Mouse (Mus musculus): ENCODE data around the gene Myo1e. TPM values are rescaled to one million over a fixed set of nuclear protein-coding genes. Genes with fewer than 3 reads are reported as not detected.
A peak's percentile ranks its signal among the peaks of the same experiment; 100 is the strongest.

Gene Myo1e
- polyA plus RNA-seq, 1 experiment from 2014 or later, result 18.2 TPM

GRCm38 (mm10) chr9:70310046-70310445, 102.9 kb downstream of the Myo1e start:
- Histone ChIP-seq H3K9me3 (ENCODE audit: control insufficient read depth, low read length) (no peaks in the 10 kb centered on the region), H3K4me3 (ENCODE audit: low read length) (no peak overlapping the region), H3K4me1 (ENCODE audit: control insufficient read depth, insufficient read depth, low read length) (no peaks in the 10 kb centered on the region), H3K36me3 (ENCODE audit: control insufficient read depth, insufficient read depth, low read length) (0 out of 2 replicates have a peak, but pooled peaks cover 2% of the 10 kb centered on the region), H3K27me3 (replicated peaks; ENCODE audit: control insufficient read depth, insufficient read depth, low read length) (no peaks in the 10 kb centered on the region), H3K9ac (ENCODE audit: low read depth, low read length) (no peak overlapping the region), H3K4me2 (ENCODE audit: low read depth, low read length) (no peak overlapping the region), H3K27ac (ENCODE audit: low read length) (no peak overlapping the region)
- no peak for ATAC-seq
- WGBS, result 72% methylated on average over 1 of the region's 1 CpGs

GRCm38 (mm10) chr9:70314019-70314418, 106.9 kb downstream of the Myo1e start:
- Histone ChIP-seq H3K27ac (ENCODE audit: low read length) (no peak overlapping the region), H3K4me1 (ENCODE audit: control insufficient read depth, insufficient read depth, low read length) (peaks cover 8% of the 10 kb centered on the region), H3K9me3 (ENCODE audit: control insufficient read depth, low read length) (no peaks in the 10 kb centered on the region), H3K4me2 (ENCODE audit: low read depth, low read length) (no peak overlapping the region), H3K9ac (ENCODE audit: low read depth, low read length) (no peak overlapping the region), H3K27me3 (replicated peaks; ENCODE audit: control insufficient read depth, insufficient read depth, low read length) (no peaks in the 10 kb centered on the region), H3K4me3 (ENCODE audit: low read length) (no peak overlapping the region), H3K36me3 (ENCODE audit: control insufficient read depth, insufficient read depth, low read length) (0 out of 2 replicates have a peak, but pooled peaks cover 2% of the 10 kb centered on the region)
- no peak for ATAC-seq
- WGBS, result 94% methylated on average over 1 of the region's 1 CpGs

GRCm38 (mm10) chr9:70315130-70315529, 108.0 kb downstream of the Myo1e start:
- H3K27me3 ChIP-seq (replicated peaks; ENCODE audit: control insufficient read depth, insufficient read depth, low read length), result no peaks in the 10 kb centered on the region
- H3K27ac ChIP-seq (ENCODE audit: low read length), result no peak overlapping the region
- 0 out of 2 replicates have a peak, but pooled peaks cover 2% of the 10 kb centered on the region for H3K36me3 ChIP-seq (ENCODE audit: control insufficient read depth, insufficient read depth, low read length)
- no peak overlapping the region for H3K4me3 ChIP-seq (ENCODE audit: low read length)
- WGBS, result 51% methylated on average over 4 of the region's 4 CpGs
- no peaks in the 10 kb centered on the region for H3K9me3 ChIP-seq (ENCODE audit: control insufficient read depth, low read length)
- no peak overlapping the region for H3K9ac ChIP-seq (ENCODE audit: low read depth, low read length)
- H3K4me2 ChIP-seq (ENCODE audit: low read depth, low read length), result no peak overlapping the region
- H3K4me1 ChIP-seq (ENCODE audit: control insufficient read depth, insufficient read depth, low read length), result peaks cover 8% of the 10 kb centered on the region
- ATAC-seq, result no peak

- no peak overlapping the region for H3K4me3 ChIP-seq (ENCODE audit: low read length)
- H3K9ac ChIP-seq (ENCODE audit: low read depth, low read length), result no peak overlapping the region
- H3K4me1 ChIP-seq (ENCODE audit: control insufficient read depth, insufficient read depth, low read length), result peaks cover 8% of the 10 kb centered on the region
- H3K27me3 ChIP-seq (replicated peaks; ENCODE audit: control insufficient read depth, insufficient read depth, low read length), result no peaks in the 10 kb centered on the region
- H3K9me3 ChIP-seq (ENCODE audit: control insufficient read depth, low read length), result no peaks in the 10 kb centered on the region
- H3K4me2 ChIP-seq (ENCODE audit: low read depth, low read length), result no peak overlapping the region
- 55% methylated on average over 3 of the region's 3 CpGs for WGBS
- H3K27ac ChIP-seq (ENCODE audit: low read length), result peak overlapping the region; percentile 24; the same call in 1 of the 2 replicates
- peak; percentile 89 for ATAC-seq
- no peaks in the 10 kb centered on the region for H3K36me3 ChIP-seq (ENCODE audit: control insufficient read depth, insufficient read depth, low read length)
Observed at GRCm38 (mm10) chr9:70318601-70319000, 111.5 kb downstream of the Myo1e start.

- Histone ChIP-seq H3K4me3 (ENCODE audit: low read length) (no peak overlapping the region), H3K27me3 (replicated peaks; ENCODE audit: control insufficient read depth, insufficient read depth, low read length) (no peaks in the 10 kb centered on the region), H3K9me3 (ENCODE audit: control insufficient read depth, low read length) (no peaks in the 10 kb centered on the region), H3K36me3 (ENCODE audit: control insufficient read depth, insufficient read depth, low read length) (no peaks in the 10 kb centered on the region), H3K9ac (ENCODE audit: low read depth, low read length) (no peak overlapping the region), H3K4me2 (ENCODE audit: low read depth, low read length) (no peak overlapping the region), H3K4me1 (ENCODE audit: control insufficient read depth, insufficient read depth, low read length) (0 out of 2 replicates have a peak, but pooled peaks cover 7% of the 10 kb centered on the region), H3K27ac (ENCODE audit: low read length) (no peak overlapping the region)
- ATAC-seq, result no peak
- WGBS, result 83% methylated on average over 4 of the region's 4 CpGs
Observed at GRCm38 (mm10) chr9:70324336-70324735, 117.2 kb downstream of the Myo1e start.

- Histone ChIP-seq H3K27me3 (replicated peaks; ENCODE audit: control insufficient read depth, insufficient read depth, low read length) (no peaks in the 10 kb centered on the region), H3K4me1 (ENCODE audit: control insufficient read depth, insufficient read depth, low read length) (0 out of 2 replicates have a peak, but pooled peaks cover 7% of the 10 kb centered on the region), H3K9ac (ENCODE audit: low read depth, low read length) (no peak overlapping the region), H3K4me3 (ENCODE audit: low read length) (no peak overlapping the region), H3K4me2 (ENCODE audit: low read depth, low read length) (no peak overlapping the region), H3K36me3 (ENCODE audit: control insufficient read depth, insufficient read depth, low read length) (no peaks in the 10 kb centered on the region), H3K27ac (ENCODE audit: low read length) (no peak overlapping the region), H3K9me3 (ENCODE audit: control insufficient read depth, low read length) (no peaks in the 10 kb centered on the region)
- 60% methylated on average over 8 of the region's 8 CpGs for WGBS
- no peak for ATAC-seq
Observed at GRCm38 (mm10) chr9:70325880-70326595, 118.9 kb downstream of the Myo1e start.

- no peaks in the 10 kb centered on the region for H3K9me3 ChIP-seq (ENCODE audit: control insufficient read depth, low read length)
Observed at GRCm38 (mm10) chr9:70328193-70328841, 121.2 kb downstream of the Myo1e start.

GRCm38 (mm10) chr9:70331727-70332335, 124.7 kb downstream of the Myo1e start:
- H3K27ac ChIP-seq (ENCODE audit: low read length), result peak overlapping the region; percentile 57; the same call in 1 of the 2 replicates
- H3K36me3 ChIP-seq (ENCODE audit: control insufficient read depth, insufficient read depth, low read length), result no peaks in the 10 kb centered on the region; the same call in 1 of the 2 replicates
- ATAC-seq, result peak; percentile 72
- H3K4me1 ChIP-seq (ENCODE audit: control insufficient read depth, insufficient read depth, low read length), result peaks cover 10% of the 10 kb centered on the region; the same call in 1 of the 2 replicates
- 36% methylated on average over 11 of the region's 11 CpGs for WGBS
- H3K4me3 ChIP-seq (ENCODE audit: low read length), result no peak overlapping the region
- H3K9me3 ChIP-seq (ENCODE audit: control insufficient read depth, low read length), result no peaks in the 10 kb centered on the region
- H3K9ac ChIP-seq (ENCODE audit: low read depth, low read length), result no peak overlapping the region
- no peaks in the 10 kb centered on the region for H3K27me3 ChIP-seq (replicated peaks; ENCODE audit: control insufficient read depth, insufficient read depth, low read length)
- H3K4me2 ChIP-seq (ENCODE audit: low read depth, low read length), result no peak overlapping the region

More at GRCm38 (mm10) chr9:70328193-70328841, 121.2 kb downstream of the Myo1e start:
- Histone ChIP-seq H3K27me3 (replicated peaks; ENCODE audit: control insufficient read depth, insufficient read depth, low read length) (no peaks in the 10 kb centered on the region), H3K9ac (ENCODE audit: low read depth, low read length) (no peak overlapping the region), H3K4me3 (ENCODE audit: low read length) (no peak overlapping the region), H3K4me1 (ENCODE audit: control insufficient read depth, insufficient read depth, low read length) (peaks cover 10% of the 10 kb centered on the region; the same call in 1 of the 2 replicates), H3K4me2 (ENCODE audit: low read depth, low read length) (no peak overlapping the region), H3K27ac (ENCODE audit: low read length) (no peak overlapping the region), H3K36me3 (ENCODE audit: control insufficient read depth, insufficient read depth, low read length) (no peaks in the 10 kb centered on the region; the same call in 1 of the 2 replicates)
- peak; percentile 63 for ATAC-seq
- 55% methylated on average over 5 of the region's 5 CpGs for WGBS

GRCm38 (mm10) chr9:70338391-70338790, 131.2 kb downstream of the Myo1e start:
- Histone ChIP-seq H3K27ac (ENCODE audit: low read length) (no peak overlapping the region), H3K27me3 (replicated peaks; ENCODE audit: control insufficient read depth, insufficient read depth, low read length) (no peaks in the 10 kb centered on the region), H3K4me2 (ENCODE audit: low read depth, low read length) (no peak overlapping the region), H3K36me3 (ENCODE audit: control insufficient read depth, insufficient read depth, low read length) (peaks cover 8% of the 10 kb centered on the region; the same call in 1 of the 2 replicates), H3K9me3 (ENCODE audit: control insufficient read depth, low read length) (no peaks in the 10 kb centered on the region), H3K9ac (ENCODE audit: low read depth, low read length) (no peak overlapping the region), H3K4me3 (ENCODE audit: low read length) (no peak overlapping the region), H3K4me1 (ENCODE audit: control insufficient read depth, insufficient read depth, low read length) (no peaks in the 10 kb centered on the region)
- 85% methylated on average over 7 of the region's 7 CpGs for WGBS
- no peak for ATAC-seq

Measured in intestine, embryonic 16.5 days (tissue).